Comparison of ENCODE assay signal across 8 mouse cellular contexts in genomic region chr7:143600231-143600740, GRCm38 (mm10). TPM values are rescaled to one million over a fixed set of nuclear protein-coding genes. Genes with fewer than 3 reads are reported as not detected.
A peak's percentile ranks its signal among the peaks of the same experiment; 100 is the strongest.
DNase-seq lines count a peak whose midpoint lies in the region; ATAC-seq and TF ChIP-seq lines count a peak whose summit lies in the region.

No protein-coding gene starts in this region.

- H3K4me3 ChIP-seq in lung, embryonic 15.5 days = peak overlapping the region; percentile 74
- H3K4me3 ChIP-seq in forebrain, embryonic 10.5 days = peak overlapping the region; percentile 70
- peak overlapping the region; percentile 92 for H3K4me3 ChIP-seq in limb, embryonic 13.5 days
- H3K4me3 ChIP-seq in olfactory bulb, adult 2 months (ENCODE audit: insufficient read depth, low read depth, low read length) = peak overlapping the region; percentile 70

- H3K27me3 ChIP-seq in lung, embryonic 15.5 days = no peaks in the 10 kb centered on the region
- no peaks in the 10 kb centered on the region for H3K27me3 ChIP-seq in forebrain, embryonic 10.5 days (ENCODE audit: poor library complexity, severe bottlenecking)
- H3K27me3 ChIP-seq in limb, embryonic 13.5 days = no peaks in the 10 kb centered on the region

- H3K4me1 ChIP-seq in lung, embryonic 15.5 days = peaks cover 18% of the 10 kb centered on the region
- H3K4me1 ChIP-seq in forebrain, embryonic 10.5 days = peaks cover 23% of the 10 kb centered on the region
- peaks cover 13% of the 10 kb centered on the region for H3K4me1 ChIP-seq in limb, embryonic 13.5 days
- peaks cover 4% of the 10 kb centered on the region; the same call in 1 of the 2 replicates for H3K4me1 ChIP-seq in olfactory bulb, adult 2 months (ENCODE audit: control insufficient read depth, insufficient read depth, low read length)

- DNase-seq in lung, postnatal 4 days = no peak
- DNase-seq in forebrain, embryonic 10.5 days (ENCODE audit: extremely low spot score, low spot score) = no peak
- no peak for DNase-seq in cerebellum, adult 9-10 months
- no peak for DNase-seq in right cerebral cortex, postnatal 14 days
- no peak for DNase-seq in thymus, postnatal 4 days

- TF ChIP-seq POLR2A in olfactory bulb, adult 2 months (IDR thresholded peaks at IDR 0.05; ENCODE audit: insufficient read depth, low read depth, low read length) = no peak

- no peaks in the 10 kb centered on the region for H3K9me3 ChIP-seq in lung, embryonic 15.5 days
- H3K9me3 ChIP-seq in forebrain, embryonic 10.5 days = no peaks in the 10 kb centered on the region
- H3K9me3 ChIP-seq in limb, embryonic 13.5 days = no peaks in the 10 kb centered on the region

- no peak for TF ChIP-seq CTCF in olfactory bulb, adult 2 months (IDR thresholded peaks at IDR 0.05; ENCODE audit: insufficient read depth, low read depth, low read length)

- peak overlapping the region; percentile 75 for H3K4me2 ChIP-seq in lung, embryonic 15.5 days
- peak overlapping the region; percentile 94 for H3K4me2 ChIP-seq in limb, embryonic 13.5 days (replicated peaks)

- no peak overlapping the region for H3K27ac ChIP-seq in lung, embryonic 15.5 days
- H3K27ac ChIP-seq in forebrain, embryonic 10.5 days = peak overlapping the region; percentile 90
- H3K27ac ChIP-seq in limb, embryonic 13.5 days = no peak overlapping the region
- H3K27ac ChIP-seq in olfactory bulb, adult 2 months (ENCODE audit: insufficient read depth, low read depth, low read length) = no peak overlapping the region

- 4% methylated on average over 15 of the region's 15 CpGs for WGBS in lung, embryonic 15.5 days
- 8% methylated on average over 15 of the region's 15 CpGs for WGBS in forebrain, embryonic 10.5 days
- WGBS in limb, embryonic 13.5 days = 7% methylated on average over 15 of the region's 15 CpGs
- 5% methylated on average over 15 of the region's 15 CpGs for WGBS in olfactory bulb, adult 2 months

- no peaks in the 10 kb centered on the region for H3K36me3 ChIP-seq in lung, embryonic 15.5 days
- peaks cover 27% of the 10 kb centered on the region for H3K36me3 ChIP-seq in forebrain, embryonic 10.5 days (replicated peaks)
- peaks cover 7% of the 10 kb centered on the region for H3K36me3 ChIP-seq in limb, embryonic 13.5 days

- ATAC-seq in lung, embryonic 15.5 days (ENCODE audit: borderline replicate concordance, extremely low read depth, low FRiP score, low TSS enrichment) = no peak
- no peak for ATAC-seq in limb, embryonic 13.5 days (ENCODE audit: low FRiP score, low read depth)

- H3K9ac ChIP-seq in lung, embryonic 15.5 days = peak overlapping the region; percentile 33; the same call in 1 of the 2 replicates
- H3K9ac ChIP-seq in limb, embryonic 13.5 days = peak overlapping the region; percentile 35; the same call in 1 of the 2 replicates

RNA-seq across cellular contexts. Expression of gene Cars, which starts 0.4 kb away (rescaled TPM):
- 55.7 and 58.9 TPM in 2 replicates for polyA plus RNA-seq in lung, embryonic 15.5 days (2015; fragmentation: Nextera tagmentation; extraction: Ambion mirVana)
- polyA plus RNA-seq in forebrain, embryonic 10.5 days (2016; fragmentation: Nextera tagmentation; extraction: Ambion mirVana) = 87.3 and 93.9 TPM in 2 replicates
- 58.5 and 62.8 TPM in 2 replicates for polyA plus RNA-seq in limb, embryonic 13.5 days (2015; fragmentation: Nextera tagmentation; extraction: Ambion mirVana)
- not detected in 2 replicates for polyA plus RNA-seq in olfactory bulb, adult 2 months (2012; ENCODE audit: insufficient read depth, insufficient read length, low replicate concordance, missing spikeins)

RNA-seq across cellular contexts. Expression of gene Tnfrsf26, which starts 28.2 kb away (rescaled TPM):
- 0.33 and 0.44 TPM in 2 replicates for polyA plus RNA-seq in lung, embryonic 15.5 days (2015; fragmentation: Nextera tagmentation; extraction: Ambion mirVana)
- polyA plus RNA-seq in forebrain, embryonic 10.5 days (2016; fragmentation: Nextera tagmentation; extraction: Ambion mirVana) = 0.17 and 0.35 TPM in 2 replicates
- polyA plus RNA-seq in limb, embryonic 13.5 days (2015; fragmentation: Nextera tagmentation; extraction: Ambion mirVana) = 0.15 and 0.27 TPM in 2 replicates
- polyA plus RNA-seq in olfactory bulb, adult 2 months (2012; ENCODE audit: insufficient read depth, insufficient read length, low replicate concordance, missing spikeins) = not detected in 2 replicates

RNA-seq across cellular contexts. Expression of gene Tnfrsf22, which starts 49.2 kb away (rescaled TPM):
- polyA plus RNA-seq in lung, embryonic 15.5 days (2015; fragmentation: Nextera tagmentation; extraction: Ambion mirVana) = 7.8 and 8.1 TPM in 2 replicates
- polyA plus RNA-seq in forebrain, embryonic 10.5 days (2016; fragmentation: Nextera tagmentation; extraction: Ambion mirVana) = 10.1 TPM in 2 replicates
- polyA plus RNA-seq in limb, embryonic 13.5 days (2015; fragmentation: Nextera tagmentation; extraction: Ambion mirVana) = 13.0 and 13.3 TPM in 2 replicates
- not detected in 2 replicates for polyA plus RNA-seq in olfactory bulb, adult 2 months (2012; ENCODE audit: insufficient read depth, insufficient read length, low replicate concordance, missing spikeins)

RNA-seq across cellular contexts. Expression of gene Nap1l4, which starts 51.4 kb away (rescaled TPM):
- 254 and 255 TPM in 2 replicates for polyA plus RNA-seq in lung, embryonic 15.5 days (2015; fragmentation: Nextera tagmentation; extraction: Ambion mirVana)
- 375 and 396 TPM in 2 replicates for polyA plus RNA-seq in forebrain, embryonic 10.5 days (2016; fragmentation: Nextera tagmentation; extraction: Ambion mirVana)
- 281 and 285 TPM in 2 replicates for polyA plus RNA-seq in limb, embryonic 13.5 days (2015; fragmentation: Nextera tagmentation; extraction: Ambion mirVana)
- polyA plus RNA-seq in olfactory bulb, adult 2 months (2012; ENCODE audit: insufficient read depth, insufficient read length, low replicate concordance, missing spikeins) = not detected in 2 replicates
